Mouse (Mus musculus) retina, postnatal 1 day (tissue): ENCODE measurements at regions not wholly inside any gene's neighbourhood (a gene's known extent, or its start where the extent isn't known, plus 50 kb on each side); places are given as distances from the start of the nearest gene placed in this dataset.

ENCODE experiments used
- DNase-seq: peaks from one replicate; pipeline ENCODE4 v3.0.0-alpha.2; 2012

- no peak for DNase-seq
Observed at GRCm38 (mm10) chr2:74930702-74931101, 105.1 kb downstream of the Mtx2 start.

GRCm38 (mm10) chr2:74933190-74933589 is 107.6 kb downstream of the Mtx2 start:
- DNase-seq, result no peak

- DNase-seq, result no peak
Observed at GRCm38 (mm10) chr2:74933771-74934170, 108.2 kb downstream of the Mtx2 start.

- no peak for DNase-seq
Observed at GRCm38 (mm10) chr2:74938711-74939110, 113.1 kb downstream of the Mtx2 start.

- no peak for DNase-seq
Observed at GRCm38 (mm10) chr2:74941966-74942365, 116.4 kb downstream of the Mtx2 start.

- DNase-seq, result no peak
Observed at GRCm38 (mm10) chr2:74942611-74943198, 117.1 kb downstream of the Mtx2 start.

- DNase-seq, result no peak
Observed at GRCm38 (mm10) chr2:74945185-74945749, 119.7 kb downstream of the Mtx2 start.

GRCm38 (mm10) chr2:74951401-74952260 is 126.0 kb downstream of the Mtx2 start:
- no peak for DNase-seq

- no peak for DNase-seq
Observed at GRCm38 (mm10) chr2:74954101-74954500, 128.5 kb downstream of the Mtx2 start.

- no peak for DNase-seq
Observed at GRCm38 (mm10) chr2:74955281-74956128, 129.9 kb downstream of the Mtx2 start.

GRCm38 (mm10) chr2:74956129-74956450 is 130.5 kb downstream of the Mtx2 start:
- no peak for DNase-seq

GRCm38 (mm10) chr2:74956556-74956955 is 131.0 kb downstream of the Mtx2 start:
- DNase-seq, result no peak

GRCm38 (mm10) chr2:74959936-74960335 is 134.3 kb downstream of the Mtx2 start:
- DNase-seq, result no peak

GRCm38 (mm10) chr2:74962416-74962815 is 136.8 kb downstream of the Mtx2 start:
- no peak for DNase-seq

- peak; percentile 82 for DNase-seq
Observed at GRCm38 (mm10) chr2:74964360-74964759, 138.8 kb downstream of the Mtx2 start.

GRCm38 (mm10) chr2:74964980-74965379 is 139.4 kb downstream of the Mtx2 start:
- no peak for DNase-seq

GRCm38 (mm10) chr2:74965384-74966060 is 139.9 kb downstream of the Mtx2 start:
- DNase-seq, result peak; percentile 40

- DNase-seq, result no peak
Observed at GRCm38 (mm10) chr2:74970611-74971265, 145.1 kb downstream of the Mtx2 start.

GRCm38 (mm10) chr2:74973386-74973785 is 147.8 kb downstream of the Mtx2 start:
- no peak for DNase-seq

- DNase-seq, result peak; percentile 48
Observed at GRCm38 (mm10) chr2:74974595-74975325, 149.2 kb downstream of the Mtx2 start.

- no peak for DNase-seq
Observed at GRCm38 (mm10) chr2:74977348-74977747, 151.7 kb downstream of the Mtx2 start.
